Mouse (Mus musculus) right cerebral cortex, postnatal 10 days (tissue): Measurements from ENCODE around the gene Nfasc.

Source experiments
- DNase-seq, 2 experiments: peaks; one replicate each; pipeline ENCODE4 v3.0.0; 2021; ENCODE audit warnings: low spot score in 2 of 2

Nfasc gene

GRCm38 (mm10) chr1:132741175-132741997 lies at the start of gene Nfasc:
Nfasc (minus strand) TSS chr1:132741797.
- peak; percentile 92 to 94 for DNase-seq

DNA sequence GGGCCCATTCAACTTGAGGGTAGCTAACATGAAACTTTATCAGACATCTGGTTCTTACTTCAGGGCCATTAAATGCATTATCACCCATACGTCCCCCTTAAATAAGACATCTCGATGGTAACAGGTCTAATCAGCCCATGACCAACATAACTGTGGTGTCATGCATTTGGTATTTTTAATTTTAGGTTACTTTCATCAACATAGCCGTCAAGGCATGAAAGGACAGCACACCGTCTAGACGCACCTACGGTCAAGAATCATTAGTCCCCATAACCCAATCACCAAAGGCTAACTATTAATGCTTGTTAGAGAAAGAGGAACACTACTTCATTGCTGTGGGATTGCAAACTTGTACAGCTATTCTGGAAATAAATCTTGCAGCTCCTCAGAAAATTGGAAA lies 49.5 kb upstream of the Nfasc start:
- no peak for DNase-seq

DNA sequence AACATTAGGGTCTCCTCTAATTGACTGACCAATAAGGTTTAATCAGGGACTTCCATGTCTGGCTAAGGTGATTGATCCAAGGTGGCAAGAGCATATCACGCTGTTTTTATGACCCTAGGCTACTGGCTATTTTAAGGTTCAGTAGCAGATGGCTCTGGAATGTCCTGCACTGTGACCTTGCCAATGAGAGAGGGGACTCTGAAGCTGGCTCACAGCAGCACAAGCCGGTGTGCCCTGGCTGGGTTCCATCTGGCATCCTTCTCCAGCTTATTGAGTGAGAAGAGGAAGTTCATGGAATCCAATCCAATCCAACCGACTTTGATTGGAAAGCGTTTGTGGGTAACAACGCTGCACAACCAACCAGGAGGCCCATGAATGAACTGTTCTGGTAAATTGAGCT lies 45.3 kb upstream of the Nfasc start:
- no peak for DNase-seq

GRCm38 (mm10) chr1:132781607-132782445 lies 40.2 kb upstream of the Nfasc start:
- DNase-seq, result peak in 1 of 2 experiments; percentile 10

DNA sequence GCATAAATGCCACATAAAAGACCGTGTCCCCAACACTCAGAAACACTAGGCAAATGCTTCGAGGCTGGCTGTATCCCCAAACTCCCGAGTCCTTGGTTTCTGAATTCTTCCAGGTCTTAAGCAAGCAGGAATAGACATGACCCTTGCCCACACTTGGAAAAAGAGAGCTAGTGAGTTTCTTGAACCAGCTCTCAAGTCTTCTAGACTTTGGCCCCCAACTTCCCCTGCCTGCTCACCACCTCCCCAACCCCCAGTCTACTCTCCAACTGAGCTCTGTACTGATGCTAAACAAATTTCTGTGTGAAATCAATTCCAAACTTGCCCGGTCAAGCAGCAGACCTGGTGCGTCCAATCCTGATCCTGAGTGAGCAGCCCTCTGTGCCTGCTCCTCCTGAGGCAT lies 39.4 kb upstream of the Nfasc start:
- DNase-seq, result no peak

GRCm38 (mm10) chr1:132780254-132780653 lies 38.7 kb upstream of the Nfasc start:
- DNase-seq, result no peak

GRCm38 (mm10) chr1:132774959-132775358 lies 33.4 kb upstream of the Nfasc start:
- DNase-seq, result no peak

GRCm38 (mm10) chr1:132771377-132771776 lies 29.8 kb upstream of the Nfasc start:
- no peak for DNase-seq

DNA sequence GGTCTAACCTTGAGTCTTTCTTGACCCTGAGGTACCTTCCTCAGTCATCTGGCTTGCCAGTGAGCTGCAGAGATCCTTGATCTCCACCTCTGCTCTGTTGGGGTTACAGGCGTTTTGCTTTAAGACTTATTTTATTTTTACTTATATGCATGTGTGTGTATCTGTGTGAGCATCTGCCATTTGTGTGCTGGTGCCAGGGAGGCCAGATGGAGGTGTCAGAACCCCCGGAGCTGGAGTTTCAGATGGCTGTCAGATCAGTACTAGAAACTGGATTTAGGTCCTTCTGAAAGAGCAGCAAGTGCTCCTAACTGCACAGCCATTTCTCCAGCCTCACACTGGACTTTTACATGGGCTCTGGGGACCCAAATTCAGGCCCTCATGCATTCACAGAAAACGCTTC lies 28.0 kb upstream of the Nfasc start:
- peak in 1 of 2 experiments; percentile 37 for DNase-seq

- DNase-seq, result no peak
Observed at GRCm38 (mm10) chr1:132767422-132767821, 25.8 kb upstream of the Nfasc start.

DNA sequence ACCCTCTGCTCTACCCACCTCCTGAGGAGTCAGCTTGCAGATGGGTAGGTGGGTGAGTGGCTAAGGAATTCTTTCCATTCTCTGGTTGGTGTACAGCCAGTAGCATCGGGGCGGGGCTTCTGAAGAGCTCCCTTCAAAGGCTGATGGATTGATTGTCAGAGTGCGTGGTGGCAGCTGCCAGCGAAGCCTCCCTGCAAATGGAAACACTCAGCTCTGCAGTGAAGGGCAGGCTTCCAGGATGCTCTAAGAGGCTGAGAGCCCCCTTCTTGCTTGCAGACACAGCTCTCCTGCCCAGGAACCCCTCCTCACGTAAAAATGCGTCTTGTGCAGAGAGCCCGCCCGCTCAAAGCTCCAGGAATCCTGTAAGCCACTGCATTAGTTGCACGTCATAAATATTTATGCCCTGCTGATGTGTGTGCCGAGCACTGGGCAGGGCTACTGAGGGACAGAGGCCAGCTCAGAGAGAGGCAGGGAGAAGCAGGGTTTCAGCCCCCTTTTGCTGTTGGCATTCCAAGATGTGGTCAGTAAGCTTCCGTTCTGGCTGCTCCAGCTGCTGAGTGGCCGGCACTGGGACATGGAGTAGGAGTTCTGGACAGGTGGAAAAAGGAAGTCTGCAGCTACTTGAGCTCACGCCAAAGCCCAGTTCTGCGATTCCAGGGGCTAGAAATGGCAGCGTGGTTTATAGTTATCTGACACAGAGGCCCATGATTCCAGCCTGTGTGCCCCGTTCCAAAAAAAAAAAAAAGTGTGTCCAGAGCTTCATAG lies 24.5 kb upstream of the Nfasc start:
- DNase-seq, result peak; percentile 68 to 76

GRCm38 (mm10) chr1:132765222-132765621 lies 23.6 kb upstream of the Nfasc start:
- DNase-seq, result no peak

DNA sequence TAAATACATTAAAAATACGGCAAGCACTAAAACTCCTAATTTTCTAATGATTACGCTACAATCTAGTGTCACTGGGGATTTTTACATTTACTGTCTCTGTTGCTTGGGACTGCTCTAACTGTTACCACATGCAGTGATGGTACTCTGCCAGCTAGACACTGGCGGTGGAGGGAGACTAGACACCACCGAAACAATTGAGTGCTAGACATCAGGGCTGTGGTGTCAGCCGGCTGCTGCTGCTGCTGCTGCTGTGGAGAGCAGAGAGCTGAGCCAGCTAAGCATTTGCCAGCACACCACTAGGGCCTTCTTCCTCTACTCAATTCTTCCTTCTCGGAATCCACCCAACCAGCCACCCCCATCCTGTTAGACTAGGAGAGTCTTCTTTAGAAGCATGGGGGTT lies 17.8 kb upstream of the Nfasc start:
- no peak for DNase-seq

- DNase-seq, result peak; percentile 86 to 90
Observed at GRCm38 (mm10) chr1:132758656-132759370, 17.2 kb upstream of the Nfasc start.

DNA sequence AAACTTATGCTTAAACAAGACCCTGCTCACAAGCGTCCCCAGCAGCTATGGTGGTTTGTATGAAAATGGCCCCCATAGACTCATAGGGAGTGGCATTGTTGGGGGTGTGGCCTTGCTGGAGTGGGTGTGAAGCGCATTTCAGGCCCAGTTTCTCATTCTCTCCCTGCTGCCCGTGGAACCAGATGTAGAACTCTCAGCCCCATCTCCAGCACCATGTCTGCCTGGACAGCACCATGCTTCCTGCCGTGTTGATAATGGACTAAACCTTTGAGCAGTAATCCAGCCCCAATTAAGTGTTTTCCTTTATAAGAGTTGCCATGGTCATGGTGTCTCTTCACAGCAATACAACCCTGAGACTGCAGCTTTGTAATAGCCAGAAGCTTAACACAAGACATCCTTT lies 13.6 kb upstream of the Nfasc start:
- no peak for DNase-seq

DNA sequence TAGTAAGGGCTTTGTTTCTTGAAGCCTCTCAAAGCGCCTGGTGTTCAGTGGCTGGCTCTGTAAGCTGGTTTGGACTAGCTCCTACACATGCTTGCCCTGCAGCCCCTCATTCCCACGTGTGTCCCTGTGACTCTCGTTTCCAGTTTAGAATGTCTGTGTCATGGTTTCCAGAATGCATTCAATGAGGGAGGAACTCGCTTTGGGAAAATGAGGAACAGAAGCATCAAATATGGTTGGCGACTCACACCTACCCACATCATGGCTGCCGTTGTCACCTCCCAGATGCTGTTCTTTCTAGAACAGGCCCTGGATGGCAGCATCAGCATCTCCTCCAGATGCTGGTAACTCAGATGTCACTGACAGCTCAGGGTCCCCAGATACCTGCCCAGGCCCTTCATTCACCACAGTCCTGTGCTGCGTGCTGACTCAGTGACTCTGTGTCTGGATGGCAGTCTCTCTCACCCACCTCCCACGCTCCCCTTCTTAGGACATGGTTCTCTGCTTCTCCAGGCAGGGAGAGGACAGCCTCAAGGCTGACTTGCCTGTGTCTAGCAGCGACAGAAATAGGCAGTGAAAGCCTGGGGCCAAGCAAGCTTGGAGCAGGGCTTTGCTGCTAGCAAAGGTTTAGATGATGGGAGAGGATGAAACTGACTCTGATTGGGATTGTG lies 7.8 kb upstream of the Nfasc start:
- DNase-seq, result no peak

GRCm38 (mm10) chr1:132746302-132746701 lies 4.7 kb upstream of the Nfasc start:
- no peak for DNase-seq

GRCm38 (mm10) chr1:132745636-132746035 lies 4.0 kb upstream of the Nfasc start:
- no peak for DNase-seq

GRCm38 (mm10) chr1:132739077-132739521 lies 2.5 kb downstream of the Nfasc start:
- peak; percentile 79 to 86 for DNase-seq

DNA sequence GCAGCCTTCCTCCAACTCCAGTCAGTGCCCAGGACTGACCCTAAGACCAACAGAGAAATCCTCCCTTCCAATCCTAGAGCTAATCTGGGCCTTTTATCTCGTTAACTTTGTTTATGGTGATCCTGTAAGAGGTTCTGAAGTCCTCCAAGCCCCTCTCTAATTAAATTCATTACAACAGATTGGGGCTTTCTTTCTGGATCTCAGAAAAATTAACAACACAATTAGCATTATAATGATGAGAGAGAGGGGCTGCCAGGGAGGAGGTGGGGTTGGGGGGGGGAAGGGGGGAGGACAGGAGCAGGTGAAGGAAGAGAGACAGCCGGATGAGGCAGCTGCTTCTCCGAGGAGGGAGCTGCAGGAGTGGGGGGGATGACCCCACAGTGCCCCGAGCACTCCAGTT lies 5.4 kb downstream of the Nfasc start:
- DNase-seq, result no peak
